Comparison of ENCODE assay signal across 21 mouse cellular contexts in the genomic region with DNA sequence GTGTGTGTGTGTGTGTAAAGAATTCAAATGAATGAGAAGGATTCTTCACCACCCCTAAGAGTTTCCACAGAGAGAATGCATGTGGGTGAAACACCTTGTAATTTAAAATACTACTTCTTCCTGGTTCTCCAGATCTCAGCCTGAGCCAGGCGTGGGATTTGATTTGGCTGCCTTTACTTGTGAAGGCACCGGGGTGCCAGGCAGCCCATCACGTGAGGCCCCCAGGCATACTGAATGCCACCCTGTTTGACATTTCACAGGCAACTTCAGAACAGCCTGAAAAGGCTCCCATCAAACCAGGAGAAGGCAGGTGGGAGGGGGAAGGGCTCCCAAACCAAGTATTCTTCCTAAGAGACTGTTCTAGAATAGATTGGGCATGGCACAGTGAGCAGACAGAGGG. TPM values are rescaled to one million over a fixed set of nuclear protein-coding genes. Genes with fewer than 3 reads are reported as not detected.
DNase-seq lines count a peak whose midpoint lies in the region; ATAC-seq and TF ChIP-seq lines count a peak whose summit lies in the region.
"Had no signal": no experiment of that assay in that cellular context is flagged by ENCODE, and none has a peak within 500 bp of the region (broad histone marks: within the 10 kb centered on the region; RNA-seq: fewer than 3 reads in every experiment).

No protein-coding gene starts in this region.

- no peaks in the 10 kb centered on the region for H3K27me3 ChIP-seq in heart, embryonic 11.5 days (ENCODE audit: control insufficient read depth, insufficient read depth, low read length)
- H3K27me3 ChIP-seq in midbrain, embryonic 16.5 days (ENCODE audit: control insufficient read depth, insufficient read depth, low read depth, low read length): no peaks in the 10 kb centered on the region
- H3K27me3 ChIP-seq in midbrain, embryonic 10.5 days (ENCODE audit: low read depth, poor library complexity, severe bottlenecking): no peaks in the 10 kb centered on the region
- no peaks in the 10 kb centered on the region for H3K27me3 ChIP-seq in small intestine, adult 2 months (ENCODE audit: control insufficient read depth, insufficient read depth, low read length)
- H3K27me3 ChIP-seq: CH12.LX; forebrain, embryonic 12.5 days; heart, embryonic 12.5 days; liver, embryonic 12.5 days had no signal

- no peak for TF ChIP-seq POLR2A in small intestine, adult 2 months (IDR thresholded peaks at IDR 0.05; ENCODE audit: low read depth, low read length)

- H3K4me1 ChIP-seq in heart, embryonic 11.5 days (ENCODE audit: control insufficient read depth, insufficient read depth, low read length): peaks cover 11% of the 10 kb centered on the region; the same call in 1 of the 2 replicates
- H3K4me1 ChIP-seq in midbrain, embryonic 16.5 days (ENCODE audit: control insufficient read depth, insufficient read depth, low read length): no peaks in the 10 kb centered on the region
- H3K4me1 ChIP-seq in midbrain, embryonic 10.5 days: no peaks in the 10 kb centered on the region
- peaks cover 22% of the 10 kb centered on the region; the same call in 1 of the 2 replicates for H3K4me1 ChIP-seq in small intestine, adult 2 months (ENCODE audit: control insufficient read depth, insufficient read depth, insufficient read length, low read length)
- H3K4me1 ChIP-seq: forebrain, embryonic 12.5 days; limb, embryonic 12.5 days had no signal

- H3K9me3 ChIP-seq in heart, embryonic 11.5 days (replicated peaks; ENCODE audit: control insufficient read depth, low read length): no peaks in the 10 kb centered on the region
- H3K9me3 ChIP-seq in midbrain, embryonic 16.5 days (replicated peaks; ENCODE audit: control insufficient read depth, low read length, poor library complexity, severe bottlenecking): no peaks in the 10 kb centered on the region
- H3K9me3 ChIP-seq in midbrain, embryonic 10.5 days (replicated peaks): no peaks in the 10 kb centered on the region
- H3K9me3 ChIP-seq: embryonic facial prominence, embryonic 10.5 days; forebrain, embryonic 12.5 days; heart, embryonic 12.5 days; limb, embryonic 12.5 days; liver, embryonic 12.5 days had no signal

- H3K4me2 ChIP-seq in heart, embryonic 11.5 days: no peak overlapping the region
- no peak overlapping the region for H3K4me2 ChIP-seq in midbrain, embryonic 16.5 days (ENCODE audit: low read length)
- H3K4me2 ChIP-seq: forebrain, embryonic 12.5 days; heart, embryonic 12.5 days; limb, embryonic 12.5 days; liver, embryonic 12.5 days; lung, embryonic 14.5 days had no signal

- no peak for ATAC-seq in heart, embryonic 11.5 days (replicated peaks; ENCODE audit: insufficient number of reproducible peaks, low FRiP score, low TSS enrichment)
- 0 out of 2 replicates have a peak, but pooled peaks have one; percentile 28 for ATAC-seq in midbrain, embryonic 16.5 days
- ATAC-seq in megakaryocyte, adult 5-6 weeks (ENCODE audit: poor library complexity, severe bottlenecking): no peak
- ATAC-seq: hindbrain, embryonic 16.5 days; liver, embryonic 12.5 days had no signal

- no peak for TF ChIP-seq CTCF in small intestine, adult 2 months (IDR thresholded peaks at IDR 0.05; ENCODE audit: extremely low read depth, insufficient read length, insufficient replicate concordance, low read depth, low read length)

- no peak overlapping the region for H3K27ac ChIP-seq in heart, embryonic 11.5 days (ENCODE audit: low read depth, low read length)
- H3K27ac ChIP-seq in midbrain, embryonic 16.5 days (ENCODE audit: low read length): no peak overlapping the region
- H3K27ac ChIP-seq in midbrain, embryonic 10.5 days (replicated peaks): no peak overlapping the region
- H3K27ac ChIP-seq in small intestine, adult 2 months (ENCODE audit: insufficient read depth, low read depth, low read length): peak overlapping the region; percentile 94
- H3K27ac ChIP-seq: embryonic facial prominence, embryonic 10.5 days; forebrain, embryonic 12.5 days; limb, embryonic 12.5 days; liver, embryonic 12.5 days had no signal

- no peaks in the 10 kb centered on the region for H3K36me3 ChIP-seq in heart, embryonic 11.5 days (ENCODE audit: control insufficient read depth, insufficient read depth, low read length)
- H3K36me3 ChIP-seq in midbrain, embryonic 16.5 days (ENCODE audit: control insufficient read depth, insufficient read depth, low read length): no peaks in the 10 kb centered on the region
- H3K36me3 ChIP-seq in midbrain, embryonic 10.5 days: no peaks in the 10 kb centered on the region
- H3K36me3 ChIP-seq in small intestine, adult 2 months (ENCODE audit: control insufficient read depth, insufficient read depth, low read length): no peaks in the 10 kb centered on the region
- H3K36me3 ChIP-seq: embryonic facial prominence, embryonic 10.5 days; forebrain, embryonic 12.5 days; heart, embryonic 12.5 days; limb, embryonic 12.5 days; liver, embryonic 12.5 days had no signal

- H3K4me3 ChIP-seq in heart, embryonic 11.5 days (ENCODE audit: low read depth, low read length): no peak overlapping the region
- no peak overlapping the region for H3K4me3 ChIP-seq in midbrain, embryonic 16.5 days (ENCODE audit: low read depth, low read length)
- H3K4me3 ChIP-seq in midbrain, embryonic 10.5 days: no peak overlapping the region
- no peak overlapping the region for H3K4me3 ChIP-seq in small intestine, adult 2 months (ENCODE audit: low read depth, low read length)
- H3K4me3 ChIP-seq: embryonic facial prominence, embryonic 10.5 days; forebrain, embryonic 12.5 days; heart, embryonic 12.5 days; limb, embryonic 12.5 days; liver, embryonic 12.5 days had no signal

- DNase-seq in heart, adult 11 months: peak; percentile 84
- DNase-seq in midbrain, embryonic 10.5 days (ENCODE audit: low spot score): no peak
- DNase-seq in kidney, postnatal 36 days: peak; percentile 75 to 77
- no peak for DNase-seq in spleen, postnatal 36 days (ENCODE audit: low spot score in 2 of 2)
- DNase-seq: adrenal gland, postnatal 25 days; cerebellum, adult 8-10 months; heart, postnatal 36 days; lung, embryonic 14.5 days; lung, postnatal 36 days; thymus, postnatal 14 days had no signal

- 76% methylated on average over 3 of the region's 3 CpGs for WGBS in heart, embryonic 11.5 days (ENCODE audit: insufficient replicate concordance)
- WGBS in midbrain, embryonic 16.5 days: 79% methylated on average over 3 of the region's 3 CpGs
- WGBS in midbrain, embryonic 10.5 days: 88% methylated on average over 3 of the region's 3 CpGs
- WGBS in small intestine, adult 2 months: 30% methylated on average over 3 of the region's 3 CpGs

- no peak overlapping the region for H3K9ac ChIP-seq in heart, embryonic 11.5 days (ENCODE audit: low read depth, low read length)
- no peak overlapping the region for H3K9ac ChIP-seq in midbrain, embryonic 16.5 days (ENCODE audit: low read depth, low read length)
- H3K9ac ChIP-seq: forebrain, embryonic 12.5 days; heart, embryonic 12.5 days; limb, embryonic 12.5 days; liver, embryonic 12.5 days; lung, embryonic 14.5 days had no signal

RNA-seq across cellular contexts. Expression of gene Ppargc1a, which starts 16.1 kb away (rescaled TPM):
- polyA plus RNA-seq in heart, embryonic 11.5 days (2014; fragmentation: Nextera tagmentation; extraction: Ambion mirVana): 40.1 and 44.6 TPM in 2 replicates
- 15.0 and 17.1 TPM in 2 replicates for polyA plus RNA-seq in midbrain, embryonic 16.5 days (2015; fragmentation: Nextera tagmentation; extraction: Ambion mirVana)
- polyA plus RNA-seq in midbrain, embryonic 10.5 days (2016; fragmentation: Nextera tagmentation; extraction: Ambion mirVana): 1.5 and 1.9 TPM in 2 replicates
- polyA plus RNA-seq in small intestine, adult 2 months (2012; rRNA removed): 2.1 and 9.0 TPM in 2 replicates
- total RNA-seq in megakaryocyte, adult 5-6 weeks (2015): 0.05 TPM in 1 of 2 replicates, not detected in the other
- 0.16 TPM in 1 of 2 replicates, not detected in the other for total RNA-seq in megakaryocyte, adult 5-6 weeks (2017)
- total RNA-seq: CH12.LX had no signal

Comparison
In these comparisons a context has a peak if more than half of its experiments do, and no peak if none do; other contexts are left out.
1. DNase-seq: peak in heart, adult 11 months (single experiment) and kidney, postnatal 36 days (2 of 2); none in midbrain, embryonic 10.5 days (single experiment) and spleen, postnatal 36 days (0 of 2).